Mouse (Mus musculus): ENCODE data around the gene Pik3c2b. TPM values are rescaled to one million over a fixed set of nuclear protein-coding genes. Genes with fewer than 3 reads are reported as not detected.
A peak's percentile ranks its signal among the peaks of the same experiment; 100 is the strongest.

The Pik3c2b gene
- polyA plus RNA-seq, 1 experiment, result 38.2 TPM

GRCm38 (mm10) chr1:133118844-133119243 is 73.4 kb downstream of the Pik3c2b start:
- 77% methylated on average over 3 of the region's 3 CpGs for WGBS
- H3K4me3 ChIP-seq (ENCODE audit: insufficient read depth, low read depth, low read length), result no peak overlapping the region
- no peak for TF ChIP-seq POLR2A (IDR thresholded peaks at IDR 0.05; ENCODE audit: insufficient read depth, low read depth, low read length)
- no peak for TF ChIP-seq CTCF (IDR thresholded peaks at IDR 0.05; ENCODE audit: insufficient read depth, low read depth, low read length)
- H3K27ac ChIP-seq (ENCODE audit: insufficient read depth, low read depth, low read length), result no peak overlapping the region
- H3K4me1 ChIP-seq (ENCODE audit: control insufficient read depth, insufficient read depth, low read length), result no peaks in the 10 kb centered on the region

GRCm38 (mm10) chr1:133119931-133120712 is 74.7 kb downstream of the Pik3c2b start:
- TF ChIP-seq CTCF (IDR thresholded peaks at IDR 0.05; ENCODE audit: insufficient read depth, low read depth, low read length) (no peak), POLR2A (IDR thresholded peaks at IDR 0.05; ENCODE audit: insufficient read depth, low read depth, low read length) (no peak)
- no peak overlapping the region for H3K4me3 ChIP-seq (ENCODE audit: insufficient read depth, low read depth, low read length)
- no peak overlapping the region for H3K27ac ChIP-seq (ENCODE audit: insufficient read depth, low read depth, low read length)
- WGBS, result 76% methylated on average over 7 of the region's 7 CpGs
- no peaks in the 10 kb centered on the region for H3K4me1 ChIP-seq (ENCODE audit: control insufficient read depth, insufficient read depth, low read length)

- Histone ChIP-seq H3K4me3 (ENCODE audit: insufficient read depth, low read depth, low read length) (no peak overlapping the region), H3K27ac (ENCODE audit: insufficient read depth, low read depth, low read length) (no peak overlapping the region), H3K4me1 (ENCODE audit: control insufficient read depth, insufficient read depth, low read length) (no peaks in the 10 kb centered on the region)
- TF ChIP-seq POLR2A (IDR thresholded peaks at IDR 0.05; ENCODE audit: insufficient read depth, low read depth, low read length) (no peak), CTCF (IDR thresholded peaks at IDR 0.05; ENCODE audit: insufficient read depth, low read depth, low read length) (no peak)
- 67% methylated on average over 6 of the region's 6 CpGs for WGBS
Measured at GRCm38 (mm10) chr1:133121246-133121645, 75.8 kb downstream of the Pik3c2b start.

- Histone ChIP-seq H3K4me1 (ENCODE audit: control insufficient read depth, insufficient read depth, low read length) (no peaks in the 10 kb centered on the region), H3K4me3 (ENCODE audit: insufficient read depth, low read depth, low read length) (no peak overlapping the region), H3K27ac (ENCODE audit: insufficient read depth, low read depth, low read length) (no peak overlapping the region)
- WGBS, result 92% methylated on average over 6 of the region's 6 CpGs
- TF ChIP-seq POLR2A (IDR thresholded peaks at IDR 0.05; ENCODE audit: insufficient read depth, low read depth, low read length), result no peak
- no peak for TF ChIP-seq CTCF (IDR thresholded peaks at IDR 0.05; ENCODE audit: insufficient read depth, low read depth, low read length)
Measured at GRCm38 (mm10) chr1:133124137-133124536, 78.7 kb downstream of the Pik3c2b start.

- 0 out of 2 replicates have a peak, but pooled peaks cover 3% of the 10 kb centered on the region for H3K4me1 ChIP-seq (ENCODE audit: control insufficient read depth, insufficient read depth, low read length)
- H3K27ac ChIP-seq (ENCODE audit: insufficient read depth, low read depth, low read length), result no peak overlapping the region
- 93% methylated on average over 9 of the region's 9 CpGs for WGBS
- TF ChIP-seq CTCF (IDR thresholded peaks at IDR 0.05; ENCODE audit: insufficient read depth, low read depth, low read length) (no peak), POLR2A (IDR thresholded peaks at IDR 0.05; ENCODE audit: insufficient read depth, low read depth, low read length) (no peak)
- no peak overlapping the region for H3K4me3 ChIP-seq (ENCODE audit: insufficient read depth, low read depth, low read length)
Measured at GRCm38 (mm10) chr1:133125640-133126364, 80.3 kb downstream of the Pik3c2b start.

- no peak for TF ChIP-seq POLR2A (IDR thresholded peaks at IDR 0.05; ENCODE audit: insufficient read depth, low read depth, low read length)
- TF ChIP-seq CTCF (IDR thresholded peaks at IDR 0.05; ENCODE audit: insufficient read depth, low read depth, low read length), result no peak
- Histone ChIP-seq H3K4me1 (ENCODE audit: control insufficient read depth, insufficient read depth, low read length) (0 out of 2 replicates have a peak, but pooled peaks cover 3% of the 10 kb centered on the region), H3K4me3 (ENCODE audit: insufficient read depth, low read depth, low read length) (no peak overlapping the region), H3K27ac (ENCODE audit: insufficient read depth, low read depth, low read length) (no peak overlapping the region)
- WGBS, result 72% methylated on average over 4 of the region's 4 CpGs
Measured at GRCm38 (mm10) chr1:133126365-133126740, 80.9 kb downstream of the Pik3c2b start.

GRCm38 (mm10) chr1:133127328-133127727 is 81.9 kb downstream of the Pik3c2b start:
- Histone ChIP-seq H3K27ac (ENCODE audit: insufficient read depth, low read depth, low read length) (no peak overlapping the region), H3K4me1 (ENCODE audit: control insufficient read depth, insufficient read depth, low read length) (0 out of 2 replicates have a peak, but pooled peaks cover 3% of the 10 kb centered on the region), H3K4me3 (ENCODE audit: insufficient read depth, low read depth, low read length) (no peak overlapping the region)
- WGBS, result 83% methylated on average over 9 of the region's 9 CpGs
- no peak for TF ChIP-seq CTCF (IDR thresholded peaks at IDR 0.05; ENCODE audit: insufficient read depth, low read depth, low read length)
- TF ChIP-seq POLR2A (IDR thresholded peaks at IDR 0.05; ENCODE audit: insufficient read depth, low read depth, low read length), result no peak

- Histone ChIP-seq H3K27ac (ENCODE audit: insufficient read depth, low read depth, low read length) (peak overlapping the region; percentile 87), H3K4me3 (ENCODE audit: insufficient read depth, low read depth, low read length) (no peak overlapping the region), H3K4me1 (ENCODE audit: control insufficient read depth, insufficient read depth, low read length) (peaks cover 6% of the 10 kb centered on the region; the same call in 1 of the 2 replicates)
- WGBS, result 16% methylated on average over 16 of the region's 16 CpGs
- TF ChIP-seq CTCF (IDR thresholded peaks at IDR 0.05; ENCODE audit: insufficient read depth, low read depth, low read length) (no peak), POLR2A (IDR thresholded peaks at IDR 0.05; ENCODE audit: insufficient read depth, low read depth, low read length) (no peak)
Measured at GRCm38 (mm10) chr1:133129471-133130221, 84.2 kb downstream of the Pik3c2b start.

All from olfactory bulb, adult 2 months (tissue).